Mouse (Mus musculus) ES-Bruce4 (cell line): ENCODE data around the gene Mical2. TPM values are rescaled to one million over a fixed set of nuclear protein-coding genes. Genes with fewer than 3 reads are reported as not detected.

ENCODE experiments used
- H3K27ac ChIP-seq: 2 replicates; pipeline ENCODE4 v1.5.1; 2012; ENCODE audit warnings: low read length, inconsistent platforms; ENCODE audit not compliant: insufficient read depth
- H3K27me3 ChIP-seq: 2 replicates; pipeline ENCODE4 v1.6.1; 2012; ENCODE audit warnings: mild to moderate bottlenecking, low read length, inconsistent platforms; ENCODE audit not compliant: control insufficient read depth, poor library complexity, insufficient read depth, severe bottlenecking
- H3K36me3 ChIP-seq: 2 replicates; pipeline ENCODE4 v1.6.1; 2012; ENCODE audit warnings: inconsistent platforms, mild to moderate bottlenecking, low read length, moderate library complexity; ENCODE audit not compliant: control insufficient read depth, poor library complexity, insufficient read depth, severe bottlenecking
- H3K4me1 ChIP-seq: one replicate; pipeline ENCODE4 v1.8.1; 2011; ENCODE audit warnings: low read length; ENCODE audit not compliant: control insufficient read depth, insufficient read depth
- H3K4me3 ChIP-seq: 2 replicates; pipeline ENCODE4 v1.5.1; 2011; ENCODE audit warnings: low read depth, mild to moderate bottlenecking, low read length
- H3K9ac ChIP-seq: 2 replicates; pipeline ENCODE4 v1.6.1; 2012; ENCODE audit warnings: low read depth, mild to moderate bottlenecking, inconsistent platforms; ENCODE audit not compliant: poor library complexity, severe bottlenecking
- H3K9me3 ChIP-seq: replicated peaks from 2 replicates; pipeline ENCODE4 v1.6.1; 2012; ENCODE audit warnings: mild to moderate bottlenecking, low read length, inconsistent platforms; ENCODE audit not compliant: control insufficient read depth, poor library complexity, insufficient read depth, severe bottlenecking
- CTCF ChIP-seq: IDR thresholded peaks from one replicate; pipeline ENCODE4 v1.8.1; 2011; ENCODE audit warnings: low read depth, low read length
- EP300 ChIP-seq: IDR thresholded peaks from 2 replicates; pipeline ENCODE4 v1.6.1; 2011; ENCODE audit warnings: low read depth, low read length; ENCODE audit not compliant: insufficient read depth
- POLR2A ChIP-seq: IDR thresholded peaks from one replicate; pipeline ENCODE4 v1.8.1; 2011; ENCODE audit warnings: low read length; ENCODE audit not compliant: insufficient read depth
- polyA plus RNA-seq: library from polyadenylated mRNA; stranded (reverse); fragments of >200 nt; gene quantifications from 2 replicates; pipeline ENCODE4 v1.2.4, GENCODE M21; 2011; ENCODE audit warnings: low read depth; ENCODE audit not compliant: missing spikeins, insufficient read depth, insufficient read length

The Mical2 gene
- polyA plus RNA-seq, 1 experiment, result 2.4 TPM

GRCm38 (mm10) chr7:112426811-112427210 is 201.2 kb downstream of the Mical2 start:
- Histone ChIP-seq H3K4me3 (no peak overlapping the region), H3K9ac (no peak overlapping the region), H3K9me3 (peaks cover 13% of the 10 kb centered on the region), H3K36me3 (no peaks in the 10 kb centered on the region), H3K27ac (no peak overlapping the region), H3K4me1 (no peaks in the 10 kb centered on the region), H3K27me3 (peaks cover 2% of the 10 kb centered on the region; the same call in 1 of the 2 replicates)
- TF ChIP-seq CTCF, result no peak
- TF ChIP-seq POLR2A, result no peak
- TF ChIP-seq EP300, result no peak

- H3K9me3 ChIP-seq, result peaks cover 13% of the 10 kb centered on the region
- no peak within 1 kb of the TSS for H3K27ac ChIP-seq
- H3K9ac ChIP-seq, result peak within 1 kb of the TSS; percentile 72
- H3K4me1 ChIP-seq, result no peaks in the 10 kb centered on the region
- peak within 1 kb of the TSS; percentile 86 for H3K4me3 ChIP-seq
- no peak for TF ChIP-seq EP300
- TF ChIP-seq CTCF, result no peak
- no peak for TF ChIP-seq POLR2A
- H3K27me3 ChIP-seq, result peaks cover 2% of the 10 kb centered on the region; the same call in 1 of the 2 replicates
- no peaks in the 10 kb centered on the region for H3K36me3 ChIP-seq
These were observed 201.9 kb downstream of the Mical2 start, which contains the start of gene Parva for GRCm38 (mm10) chr7:112427357-112428157. TSS of gene Parva (plus strand) at chr7:112427505.

GRCm38 (mm10) chr7:112428158-112428535 is 202.5 kb downstream of the Mical2 start:
- Histone ChIP-seq H3K4me1 (no peaks in the 10 kb centered on the region), H3K9me3 (peaks cover 13% of the 10 kb centered on the region), H3K27me3 (peaks cover 2% of the 10 kb centered on the region; the same call in 1 of the 2 replicates), H3K27ac (no peak overlapping the region), H3K9ac (peak overlapping the region; percentile 72), H3K4me3 (peak overlapping the region; percentile 86), H3K36me3 (no peaks in the 10 kb centered on the region)
- no peak for TF ChIP-seq POLR2A
- no peak for TF ChIP-seq EP300
- TF ChIP-seq CTCF, result no peak

GRCm38 (mm10) chr7:112439846-112440245 is 214.2 kb downstream of the Mical2 start:
- Histone ChIP-seq H3K27me3 (no peaks in the 10 kb centered on the region), H3K27ac (no peak overlapping the region), H3K4me1 (no peaks in the 10 kb centered on the region), H3K9ac (no peak overlapping the region), H3K36me3 (no peaks in the 10 kb centered on the region), H3K9me3 (peaks cover 5% of the 10 kb centered on the region), H3K4me3 (no peak overlapping the region)
- TF ChIP-seq POLR2A, result no peak
- TF ChIP-seq CTCF, result no peak
- TF ChIP-seq EP300, result no peak

GRCm38 (mm10) chr7:112444152-112444984 is 218.7 kb downstream of the Mical2 start:
- H3K27me3 ChIP-seq, result no peaks in the 10 kb centered on the region
- TF ChIP-seq EP300, result peak; percentile 69; the same call in 1 of the 2 replicates
- TF ChIP-seq CTCF, result no peak
- no peaks in the 10 kb centered on the region for H3K9me3 ChIP-seq
- H3K4me3 ChIP-seq, result no peak overlapping the region
- no peaks in the 10 kb centered on the region for H3K4me1 ChIP-seq
- H3K36me3 ChIP-seq, result no peaks in the 10 kb centered on the region
- no peak overlapping the region for H3K9ac ChIP-seq
- H3K27ac ChIP-seq, result no peak overlapping the region
